Mouse (Mus musculus) stomach, postnatal 0 days (tissue): ENCODE results near the gene Uox. TPM values are rescaled to one million over a fixed set of nuclear protein-coding genes. Genes with fewer than 3 reads are reported as not detected.

ENCODE experiments used
- ATAC-seq: fragments of 200-750 bp; cut with Nextera tagmentation; 2 replicates; pipeline ENCODE4 v1.8.0; 2017; ENCODE audit not compliant: low FRiP score, low TSS enrichment
- DNase-seq: peaks from one replicate; pipeline ENCODE4 v3.0.0-alpha.2; 2016; ENCODE audit warnings: low spot score
- H3K27ac ChIP-seq: fragments of 300-500 bp; sonication (generic); replicated peaks from 2 replicates; pipeline ENCODE4 v1.5.1; 2014; ENCODE audit warnings: mild to moderate bottlenecking, control low read depth
- H3K27me3 ChIP-seq: fragments of 300-500 bp; sonication (generic); 2 replicates; pipeline ENCODE4 v1.6.1; 2014; ENCODE audit warnings: low read length; ENCODE audit not compliant: control insufficient read depth, insufficient read depth
- H3K36me3 ChIP-seq: fragments of 300-500 bp; sonication (generic); 2 replicates; pipeline ENCODE4 v1.6.1; 2014; ENCODE audit warnings: low read length, mixed read lengths; ENCODE audit not compliant: control insufficient read depth, insufficient read depth
- H3K4me1 ChIP-seq: fragments of 300-500 bp; sonication (generic); replicated peaks from 2 replicates; pipeline ENCODE4 v1.6.1; 2014; ENCODE audit warnings: antibody characterized with exemption; ENCODE audit not compliant: control insufficient read depth, insufficient read depth
- H3K4me2 ChIP-seq: fragments of 300-500 bp; sonication (generic); replicated peaks from 2 replicates; pipeline ENCODE4 v1.6.1; 2014; ENCODE audit warnings: low read depth, mild to moderate bottlenecking, control low read depth, moderate library complexity
- H3K4me3 ChIP-seq: fragments of 300-500 bp; sonication (generic); 2 replicates; pipeline ENCODE4 v1.5.1; 2014; ENCODE audit warnings: low read depth, low read length, control low read depth
- H3K9ac ChIP-seq: fragments of 300-500 bp; sonication (generic); 2 replicates; pipeline ENCODE4 v1.6.1; 2014; ENCODE audit warnings: mild to moderate bottlenecking, low read length, control low read depth, mixed read lengths
- H3K9me3 ChIP-seq: fragments of 300-500 bp; sonication (generic); 2 replicates; pipeline ENCODE4 v1.6.1; 2016; ENCODE audit warnings: low read length; ENCODE audit not compliant: control insufficient read depth
- CTCF ChIP-seq: IDR thresholded peaks from 2 replicates; pipeline ENCODE4 v1.5.1; 2016; ENCODE audit warnings: antibody characterized with exemption, low read depth, mild to moderate bottlenecking, moderate library complexity
- EP300 ChIP-seq: optimal IDR thresholded peaks from 2 replicates; pipeline ENCODE3; 2016; ENCODE audit warnings: antibody characterized with exemption
- WGBS: fragments of 180-500 bp; shearing (Covaris S2); extraction: QIAGEN DNeasy Blood & Tissue Kit; methylation state at CpG from one replicate; pipeline ENCODE4 v1.1.7; 2014; 5-methylcytosine and 5-hydroxymethylcytosine counted together
- polyA plus RNA-seq: library from polyadenylated mRNA; unstranded; fragments of >200 nt; fragmentation: Nextera tagmentation; extraction: Ambion mirVana; gene quantifications from 2 replicates; pipeline ENCODE4 v1.2.1, GENCODE M21; 2015

The Uox gene
- polyA plus RNA-seq, 1 experiment from 2014 or later = 0.29 TPM

DNA sequence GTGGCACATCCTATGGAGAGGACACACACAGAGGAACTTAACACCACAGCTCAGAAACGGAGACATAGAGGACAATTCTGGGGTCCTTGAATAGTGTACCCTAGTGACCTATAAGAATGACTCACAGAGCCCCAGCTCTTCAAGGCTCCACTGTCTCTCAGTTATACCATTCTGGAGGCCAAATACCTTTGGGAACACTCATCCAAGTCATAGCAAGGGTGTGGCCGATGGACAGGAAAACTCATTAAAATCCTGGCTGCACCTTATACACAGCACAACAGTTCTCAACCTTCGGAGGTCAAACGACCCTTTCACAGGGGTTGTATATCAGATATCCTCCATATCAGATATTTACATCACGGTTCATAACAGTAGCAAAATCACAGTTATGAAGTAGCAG lies 62.3 kb downstream of the Uox start:
- H3K36me3 ChIP-seq = no peaks in the 10 kb centered on the region
- no peak overlapping the region for H3K4me2 ChIP-seq
- no peak overlapping the region for H3K27ac ChIP-seq
- H3K9ac ChIP-seq = no peak overlapping the region
- DNase-seq (no peak), ATAC-seq (no peak)
- no peaks in the 10 kb centered on the region for H3K9me3 ChIP-seq
- H3K4me1 ChIP-seq = no peaks in the 10 kb centered on the region
- no peaks in the 10 kb centered on the region for H3K27me3 ChIP-seq
- WGBS = 76% methylated on average over 5 of the region's 5 CpGs
- no peak overlapping the region for H3K4me3 ChIP-seq
- TF ChIP-seq EP300 (no peak), CTCF (no peak)

DNA sequence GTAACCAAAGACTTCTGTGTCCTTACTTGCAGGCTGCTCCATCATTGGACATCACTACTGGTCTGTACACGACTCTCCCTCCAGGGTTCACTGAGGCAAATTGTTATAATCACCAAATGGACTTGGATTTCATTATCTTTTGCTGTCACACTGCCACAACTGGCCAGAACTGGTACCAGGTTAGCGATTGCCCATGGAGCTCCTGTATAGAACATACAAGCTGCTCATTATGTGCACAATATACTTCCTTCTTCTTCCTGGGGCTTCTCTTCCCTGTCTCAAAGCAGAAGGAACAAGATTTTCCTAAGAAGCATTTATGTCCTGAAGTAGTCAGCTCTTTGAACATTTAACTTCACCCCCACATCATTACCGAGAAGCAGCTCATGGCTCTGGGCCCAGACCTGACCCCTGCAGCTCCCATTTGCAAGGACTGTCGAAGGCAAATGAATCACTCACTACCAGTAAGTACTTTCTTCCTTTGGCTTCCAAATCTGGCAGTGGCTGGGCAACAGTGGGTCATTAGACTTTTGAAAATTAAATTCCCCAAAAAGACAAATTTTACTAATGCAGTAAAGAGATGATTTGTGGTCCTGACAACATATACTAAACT lies 71.7 kb downstream of the Uox start:
- H3K4me2 ChIP-seq = no peak overlapping the region
- ATAC-seq (no peak), DNase-seq (no peak)
- WGBS = 42% methylated on average over 4 of the region's 4 CpGs
- H3K9ac ChIP-seq = no peak overlapping the region
- H3K4me3 ChIP-seq = no peak overlapping the region
- H3K4me1 ChIP-seq = no peaks in the 10 kb centered on the region
- no peaks in the 10 kb centered on the region for H3K27me3 ChIP-seq
- no peaks in the 10 kb centered on the region for H3K36me3 ChIP-seq
- H3K27ac ChIP-seq = no peak overlapping the region
- H3K9me3 ChIP-seq = no peaks in the 10 kb centered on the region
- no peak for TF ChIP-seq EP300
- no peak for TF ChIP-seq CTCF

DNA sequence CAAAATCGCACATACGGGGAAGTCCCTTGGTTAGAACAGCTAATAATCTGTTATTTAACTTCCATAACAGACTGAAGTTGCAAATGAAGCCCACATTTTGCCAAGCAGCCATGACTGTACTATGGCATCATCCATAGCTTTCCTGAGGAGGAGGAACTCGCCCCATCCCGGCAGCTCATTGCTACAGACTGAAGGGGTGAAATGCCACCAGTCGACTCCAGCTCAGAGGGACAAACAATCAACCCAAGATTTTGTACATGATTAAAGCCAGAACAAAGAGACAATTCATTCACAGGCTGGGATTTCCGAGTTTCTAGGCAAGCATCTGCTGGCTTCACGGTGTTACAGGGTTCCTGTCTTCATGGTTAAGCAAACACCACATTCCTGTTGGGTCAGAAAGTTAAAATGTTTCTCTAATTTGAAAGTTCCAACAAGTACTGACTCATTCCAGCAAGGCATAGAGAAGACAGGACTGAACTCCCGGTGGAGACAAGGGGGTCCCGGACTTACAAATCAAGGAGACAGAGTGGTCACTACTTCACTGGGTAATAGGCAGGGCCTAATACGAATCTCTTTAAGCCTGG lies 79.2 kb downstream of the Uox start:
- Histone ChIP-seq H3K27ac (no peak overlapping the region), H3K36me3 (no peaks in the 10 kb centered on the region), H3K4me1 (no peaks in the 10 kb centered on the region), H3K4me3 (no peak overlapping the region), H3K27me3 (no peaks in the 10 kb centered on the region), H3K9ac (no peak overlapping the region), H3K4me2 (no peak overlapping the region), H3K9me3 (no peaks in the 10 kb centered on the region)
- DNase-seq (no peak), ATAC-seq (no peak)
- TF ChIP-seq EP300 (no peak), CTCF (no peak)
- WGBS = 59% methylated on average over 10 of the region's 10 CpGs

DNA sequence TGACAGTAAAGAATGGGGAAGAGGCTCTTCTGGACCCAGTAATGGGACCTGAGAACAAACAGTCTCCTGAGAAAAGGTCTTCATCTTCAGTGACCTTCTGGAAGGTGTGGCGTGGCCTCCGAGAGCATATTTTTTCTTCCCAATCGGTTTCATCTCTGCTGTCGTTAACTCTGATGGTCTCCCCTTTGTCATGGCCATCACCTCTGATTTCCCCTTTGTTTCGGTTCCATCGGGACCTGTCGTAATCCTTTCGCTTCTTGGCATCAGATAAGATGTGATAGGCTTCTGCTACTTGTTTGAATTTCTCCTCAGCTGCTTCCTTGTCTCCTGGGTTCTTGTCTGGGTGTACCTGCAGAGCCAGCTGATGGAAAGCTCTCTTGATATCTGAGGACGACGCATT lies 80.5 kb downstream of the Uox start:
- Histone ChIP-seq H3K4me3 (no peak overlapping the region), H3K36me3 (no peaks in the 10 kb centered on the region), H3K4me2 (no peak overlapping the region), H3K9ac (no peak overlapping the region), H3K4me1 (no peaks in the 10 kb centered on the region), H3K27ac (no peak overlapping the region), H3K9me3 (no peaks in the 10 kb centered on the region), H3K27me3 (no peaks in the 10 kb centered on the region)
- TF ChIP-seq EP300 (no peak), CTCF (no peak)
- 88% methylated on average over 10 of the region's 10 CpGs for WGBS
- ATAC-seq (no peak), DNase-seq (no peak)

DNA sequence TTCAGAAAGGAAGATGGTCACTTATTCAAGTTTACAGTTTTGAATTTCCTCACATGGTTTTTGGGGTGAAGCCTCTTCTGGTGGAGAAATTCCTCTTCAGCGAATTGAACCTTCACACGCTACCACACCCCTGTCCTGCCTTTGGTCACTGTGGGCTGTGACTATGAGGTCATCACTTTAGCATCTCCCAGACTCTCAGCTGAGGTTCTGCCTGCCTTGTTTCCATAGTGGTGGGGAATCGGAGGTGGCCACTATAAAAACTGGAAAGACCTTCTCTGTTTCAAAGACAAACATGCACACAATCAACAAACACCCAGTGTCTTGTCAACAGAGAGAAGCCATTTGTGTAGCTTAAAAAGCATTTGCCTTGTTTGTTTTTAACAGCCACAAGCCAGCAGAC lies 81.0 kb downstream of the Uox start, which contains the start of gene 4930503B20Rik:
Gene 4930503B20Rik (minus strand): TSS at position 101 of the 400 bp plus-strand sequence.
- Histone ChIP-seq H3K27ac (no peak within 1 kb of the TSS), H3K9me3 (no peaks in the 10 kb centered on the region), H3K4me1 (no peaks in the 10 kb centered on the region), H3K4me2 (no peak within 1 kb of the TSS), H3K27me3 (no peaks in the 10 kb centered on the region), H3K36me3 (no peaks in the 10 kb centered on the region), H3K9ac (no peak within 1 kb of the TSS), H3K4me3 (no peak within 1 kb of the TSS)
- 73% methylated on average over 3 of the region's 3 CpGs for WGBS
- ATAC-seq (no peak), DNase-seq (no peak)
- TF ChIP-seq CTCF (no peak), EP300 (no peak)

DNA sequence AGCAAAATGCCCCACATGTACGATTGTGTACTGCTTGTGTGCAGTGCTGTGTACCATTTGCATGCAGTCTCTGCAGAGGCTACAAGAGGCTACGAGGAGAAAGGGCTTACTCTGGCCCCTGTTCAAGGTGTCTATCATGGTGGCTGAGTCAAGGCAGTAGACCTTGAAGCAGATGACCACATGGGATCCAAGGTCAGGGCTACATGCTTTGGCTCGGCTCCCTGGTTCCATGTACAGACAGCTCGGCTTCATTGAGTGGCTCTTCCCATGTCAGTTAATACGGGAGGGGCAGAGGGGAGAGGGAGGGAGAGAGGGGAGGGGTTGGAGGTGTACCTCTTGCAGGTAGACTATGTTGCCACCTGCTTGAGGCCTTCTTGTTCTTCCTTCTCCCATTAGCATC lies 82.2 kb downstream of the Uox start:
- Histone ChIP-seq H3K4me2 (no peak overlapping the region), H3K27me3 (no peaks in the 10 kb centered on the region), H3K4me1 (no peaks in the 10 kb centered on the region), H3K9ac (no peak overlapping the region), H3K4me3 (no peak overlapping the region), H3K27ac (no peak overlapping the region), H3K36me3 (no peaks in the 10 kb centered on the region), H3K9me3 (no peaks in the 10 kb centered on the region)
- no peak for TF ChIP-seq EP300
- TF ChIP-seq CTCF = no peak
- 83% methylated on average over 5 of the region's 5 CpGs for WGBS
- no peak for ATAC-seq
- DNase-seq = no peak
